ENCODE assay signal across 10 mouse cellular contexts in the genomic region with DNA sequence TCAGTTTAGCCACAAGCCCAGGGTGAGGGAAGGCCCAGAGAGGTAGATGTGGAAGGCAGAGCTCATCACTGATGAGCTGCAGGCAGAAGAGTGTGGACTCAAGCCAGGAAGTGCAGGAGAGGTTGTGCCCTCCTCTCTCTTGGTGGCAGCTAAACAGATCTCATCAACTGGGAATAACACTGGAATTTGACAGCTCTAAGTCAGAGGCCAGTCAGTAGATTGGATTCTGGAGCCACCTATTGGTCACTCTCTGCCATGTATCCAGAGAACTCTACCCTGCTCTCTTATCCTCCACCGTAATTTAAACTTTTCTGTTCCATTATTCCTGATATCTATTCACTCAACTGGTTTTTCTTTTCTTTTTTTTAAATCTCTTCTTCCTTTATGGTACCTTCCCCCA. TPM values are rescaled to one million over a fixed set of nuclear protein-coding genes. Genes with fewer than 3 reads are reported as not detected.
DNase-seq lines count a peak whose midpoint lies in the region; ATAC-seq lines count a peak whose summit lies in the region.
"Had no signal": no experiment of that assay in that cellular context is flagged by ENCODE, and none has a peak within 500 bp of the region (broad histone marks: within the 10 kb centered on the region; RNA-seq: fewer than 3 reads in every experiment).

No protein-coding gene starts in this region.

- no peaks in the 10 kb centered on the region for H3K9me3 ChIP-seq in midbrain, embryonic 11.5 days (ENCODE audit: control insufficient read depth, low read length)
- no peaks in the 10 kb centered on the region for H3K9me3 ChIP-seq in midbrain, embryonic 10.5 days (replicated peaks)
- no peaks in the 10 kb centered on the region for H3K9me3 ChIP-seq in limb, embryonic 12.5 days
- H3K9me3 ChIP-seq: liver, embryonic 13.5 days had no signal

- 62% methylated on average over 1 of the region's 1 CpGs for WGBS in midbrain, embryonic 11.5 days
- 57% methylated on average over 1 of the region's 1 CpGs for WGBS in midbrain, embryonic 10.5 days
- 47% methylated on average over 1 of the region's 1 CpGs for WGBS in limb, embryonic 12.5 days

- H3K4me3 ChIP-seq in midbrain, embryonic 11.5 days (ENCODE audit: low read depth, low read length): no peak overlapping the region
- H3K4me3 ChIP-seq in midbrain, embryonic 10.5 days: no peak overlapping the region
- no peak overlapping the region for H3K4me3 ChIP-seq in limb, embryonic 12.5 days (replicated peaks)
- H3K4me3 ChIP-seq: erythroblast, embryonic 14.5 days; liver, embryonic 13.5 days had no signal

- H3K4me1 ChIP-seq in midbrain, embryonic 11.5 days (ENCODE audit: control insufficient read depth, insufficient read depth, low read length): no peaks in the 10 kb centered on the region
- H3K4me1 ChIP-seq in midbrain, embryonic 10.5 days: no peaks in the 10 kb centered on the region
- no peaks in the 10 kb centered on the region for H3K4me1 ChIP-seq in limb, embryonic 12.5 days (replicated peaks)
- H3K4me1 ChIP-seq: liver, embryonic 13.5 days had no signal

- ATAC-seq in midbrain, embryonic 11.5 days (ENCODE audit: low FRiP score): peak; percentile 79
- peak; percentile 59; the same call in 1 of the 2 replicates for ATAC-seq in limb, embryonic 12.5 days (ENCODE audit: insufficient number of reproducible peaks, insufficient read depth, low FRiP score, low TSS enrichment, low read depth)

- no peak overlapping the region for H3K9ac ChIP-seq in midbrain, embryonic 11.5 days (ENCODE audit: low read length)
- no peak overlapping the region for H3K9ac ChIP-seq in limb, embryonic 12.5 days (replicated peaks)
- H3K9ac ChIP-seq: liver, embryonic 13.5 days had no signal

- no peaks in the 10 kb centered on the region for H3K36me3 ChIP-seq in midbrain, embryonic 11.5 days (ENCODE audit: control insufficient read depth, insufficient read depth, low read length)
- no peaks in the 10 kb centered on the region for H3K36me3 ChIP-seq in midbrain, embryonic 10.5 days
- H3K36me3 ChIP-seq in limb, embryonic 12.5 days: no peaks in the 10 kb centered on the region
- H3K36me3 ChIP-seq: liver, embryonic 13.5 days had no signal

- DNase-seq in cerebellum, adult 18-20 months: peak; percentile 10
- DNase-seq in cerebellum, adult 8-10 months: no peak
- peak; percentile 86 for DNase-seq in midbrain, embryonic 11.5 days (ENCODE audit: low spot score, missing footprints)
- no peak for DNase-seq in midbrain, embryonic 10.5 days (ENCODE audit: low spot score)
- peak; percentile 21 for DNase-seq in retina, postnatal 7 days (ENCODE audit: low read depth, low spot score)
- DNase-seq in spleen, postnatal 10 days (ENCODE audit: low spot score in 2 of 2): no peak
- DNase-seq in gastrocnemius, postnatal 36 days: no peak
- DNase-seq: liver, embryonic 13.5 days had no signal

- intact Hi-C loops in gastrocnemius, postnatal 36 days (cut with DNase I): no loop called here

- no peak overlapping the region for H3K4me2 ChIP-seq in midbrain, embryonic 11.5 days
- no peak overlapping the region for H3K4me2 ChIP-seq in limb, embryonic 12.5 days
- H3K4me2 ChIP-seq: liver, embryonic 13.5 days had no signal

- no peak overlapping the region for H3K27ac ChIP-seq in midbrain, embryonic 11.5 days (ENCODE audit: low read depth, low read length)
- H3K27ac ChIP-seq in midbrain, embryonic 10.5 days (replicated peaks): no peak overlapping the region
- H3K27ac ChIP-seq in limb, embryonic 12.5 days: no peak overlapping the region
- H3K27ac ChIP-seq: liver, embryonic 13.5 days had no signal

- no peaks in the 10 kb centered on the region for H3K27me3 ChIP-seq in midbrain, embryonic 11.5 days (ENCODE audit: control insufficient read depth, insufficient read depth, low read length)
- H3K27me3 ChIP-seq in midbrain, embryonic 10.5 days (ENCODE audit: low read depth, poor library complexity, severe bottlenecking): no peaks in the 10 kb centered on the region
- H3K27me3 ChIP-seq in limb, embryonic 12.5 days: no peaks in the 10 kb centered on the region
- H3K27me3 ChIP-seq: liver, embryonic 13.5 days had no signal

RNA-seq across cellular contexts. Expression of a gene that starts 25.9 kb away (rescaled TPM):
- 44.3 and 44.5 TPM in 2 replicates for polyA plus RNA-seq in midbrain, embryonic 11.5 days (2014; fragmentation: Nextera tagmentation; extraction: Ambion mirVana)
- polyA plus RNA-seq in midbrain, embryonic 10.5 days (2016; fragmentation: Nextera tagmentation; extraction: Ambion mirVana): 45.6 and 47.3 TPM in 2 replicates
- 59.9 and 65.9 TPM in 2 replicates for polyA plus RNA-seq in limb, embryonic 12.5 days (2016; fragmentation: Nextera tagmentation; extraction: Ambion mirVana)
- total RNA-seq in gastrocnemius, postnatal 36 days (2021): 10 to 100 TPM; 14.9 TPM

RNA-seq across cellular contexts. Expression of a gene that starts 56.0 kb away (rescaled TPM):
- 0.01 and 0.12 TPM in 2 replicates for polyA plus RNA-seq in midbrain, embryonic 11.5 days (2014; fragmentation: Nextera tagmentation; extraction: Ambion mirVana)
- 0.06 TPM in 1 of 2 replicates, not detected in the other for polyA plus RNA-seq in midbrain, embryonic 10.5 days (2016; fragmentation: Nextera tagmentation; extraction: Ambion mirVana)
- polyA plus RNA-seq in limb, embryonic 12.5 days (2016; fragmentation: Nextera tagmentation; extraction: Ambion mirVana): 0.35 and 0.39 TPM in 2 replicates
- not detected for total RNA-seq in gastrocnemius, postnatal 36 days (2021)
- polyA plus RNA-seq: erythroblast, embryonic 14.5 days; liver, embryonic 13.5 days had no signal

RNA-seq across cellular contexts. Expression of a gene that starts 59.3 kb away (rescaled TPM):
- 0.07 TPM in 1 of 2 replicates, not detected in the other for polyA plus RNA-seq in midbrain, embryonic 11.5 days (2014; fragmentation: Nextera tagmentation; extraction: Ambion mirVana)
- not detected in 2 replicates for polyA plus RNA-seq in midbrain, embryonic 10.5 days (2016; fragmentation: Nextera tagmentation; extraction: Ambion mirVana)
- polyA plus RNA-seq in limb, embryonic 12.5 days (2016; fragmentation: Nextera tagmentation; extraction: Ambion mirVana): not detected in 2 replicates
- total RNA-seq in gastrocnemius, postnatal 36 days (2021): not detected
- polyA plus RNA-seq: erythroblast, embryonic 14.5 days; liver, embryonic 13.5 days had no signal

Comparison
In these comparisons a context has a peak if more than half of its experiments do, and no peak if none do; other contexts are left out.
1. DNase-seq: peak in cerebellum, adult 18-20 months (2 of 2), midbrain, embryonic 11.5 days (single experiment) and retina, postnatal 7 days (single experiment); none in cerebellum, adult 8-10 months (single experiment), midbrain, embryonic 10.5 days (single experiment), spleen, postnatal 10 days (0 of 2) and gastrocnemius, postnatal 36 days (0 of 2).